Mouse (Mus musculus): ENCODE measurements around the gene Ddi2.

DNA sequence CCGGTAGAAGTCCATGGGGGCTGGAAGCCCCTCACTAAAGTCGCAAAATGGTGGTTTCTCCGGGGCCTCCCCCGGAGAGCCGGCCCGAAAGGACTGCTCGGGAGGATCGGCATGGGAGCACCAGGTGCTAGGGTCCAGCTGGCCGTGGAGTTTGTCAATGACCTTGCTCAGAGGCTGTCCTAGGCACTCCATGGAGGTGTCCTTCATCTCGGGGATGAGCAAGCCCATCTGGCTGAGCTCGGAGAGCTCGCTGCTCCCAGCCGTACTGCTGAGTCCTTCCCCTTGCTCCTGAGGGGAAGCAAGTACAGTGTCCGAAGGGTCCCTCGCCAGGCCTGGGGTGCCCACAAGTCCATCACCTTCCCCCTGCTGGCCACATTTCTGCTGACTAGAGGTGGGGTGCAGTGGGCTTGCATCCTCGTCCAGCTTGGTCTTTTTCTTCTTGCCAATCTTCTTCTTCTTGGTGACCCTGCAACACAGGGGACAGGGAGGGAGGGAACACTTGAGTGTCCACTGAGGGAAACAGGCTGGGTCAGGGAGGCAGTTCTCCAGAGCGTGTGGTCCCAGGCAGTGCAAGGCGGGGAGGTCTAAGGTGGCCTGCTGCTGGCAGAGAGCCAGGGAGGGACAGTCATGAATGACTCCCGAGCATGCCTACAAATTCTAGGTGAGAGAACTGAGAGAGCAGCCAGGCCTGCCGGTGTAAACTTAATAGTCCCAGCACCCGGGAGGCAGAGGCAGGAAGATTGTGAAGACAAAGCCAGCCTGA, 90.9 kb downstream of the Ddi2 start:
- TF ChIP-seq CTCF (IDR thresholded peaks at IDR 0.05; ENCODE audit: borderline replicate concordance, insufficient read depth, low read length) (no peak), POLR2A (IDR thresholded peaks at IDR 0.05; ENCODE audit: low read depth, low read length) (no peak)

All from embryonic fibroblast, embryonic 13.5 days (primary cell).